Mouse (Mus musculus): Measurements from ENCODE around the gene Cntrob. TPM values are rescaled to one million over a fixed set of nuclear protein-coding genes. Genes with fewer than 3 reads are reported as not detected.

The Cntrob gene
- total RNA-seq, 2 experiments from 2014 or later = 5.7 to 8.6 TPM

DNA sequence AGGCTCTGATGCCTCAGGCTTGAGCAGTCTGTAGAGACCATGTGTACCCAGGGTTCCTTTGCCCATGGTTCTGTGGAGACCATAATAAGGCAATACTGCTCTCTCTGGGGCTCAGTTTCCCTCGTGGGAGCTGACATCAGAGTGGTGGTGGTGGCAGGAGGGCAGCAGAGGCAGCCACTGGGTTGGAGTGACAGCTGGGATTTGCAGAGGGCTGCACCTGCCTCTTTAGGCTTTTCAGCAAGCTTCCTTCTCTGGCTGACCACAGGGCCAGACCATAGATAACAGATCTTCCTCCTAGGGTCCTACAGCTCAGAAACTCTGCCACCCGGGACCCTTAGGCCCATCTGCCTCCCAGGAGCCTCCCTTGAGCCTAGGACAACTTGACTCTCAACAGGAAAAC is 66.5 kb downstream of the Cntrob start:
- intact Hi-C loops (cut with DNase I) = no loop called here
- no peak for DNase-seq

GRCm38 (mm10) chr11:69254808-69255207 is 68.8 kb downstream of the Cntrob start:
- intact Hi-C loops (cut with DNase I) = no loop called here
- DNase-seq = no peak

DNA sequence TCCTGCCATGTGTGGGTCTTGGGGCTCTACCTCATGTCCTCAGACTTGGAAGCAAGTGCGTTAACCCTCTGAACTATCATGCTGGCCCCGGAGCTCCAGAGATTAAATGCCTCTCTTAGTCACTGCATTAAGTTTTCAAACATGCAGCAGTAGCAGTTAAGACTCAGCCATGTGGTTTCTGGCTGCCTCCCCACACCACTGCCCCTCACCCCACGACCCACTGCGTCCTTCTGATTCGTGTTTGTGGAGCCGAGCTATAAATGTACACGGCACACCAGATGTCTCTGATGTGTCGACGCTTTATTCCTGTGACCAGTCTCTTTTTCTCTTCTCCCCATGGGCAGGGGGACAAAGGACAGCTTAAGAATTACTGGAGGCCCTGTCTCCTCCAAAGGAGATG is 70.4 kb downstream of the Cntrob start:
- intact Hi-C loops (cut with DNase I) = no loop called here
- DNase-seq = no peak

GRCm38 (mm10) chr11:69251953-69252352 is 71.6 kb downstream of the Cntrob start:
- intact Hi-C loops (cut with DNase I) = no loop called here
- DNase-seq = no peak

DNA sequence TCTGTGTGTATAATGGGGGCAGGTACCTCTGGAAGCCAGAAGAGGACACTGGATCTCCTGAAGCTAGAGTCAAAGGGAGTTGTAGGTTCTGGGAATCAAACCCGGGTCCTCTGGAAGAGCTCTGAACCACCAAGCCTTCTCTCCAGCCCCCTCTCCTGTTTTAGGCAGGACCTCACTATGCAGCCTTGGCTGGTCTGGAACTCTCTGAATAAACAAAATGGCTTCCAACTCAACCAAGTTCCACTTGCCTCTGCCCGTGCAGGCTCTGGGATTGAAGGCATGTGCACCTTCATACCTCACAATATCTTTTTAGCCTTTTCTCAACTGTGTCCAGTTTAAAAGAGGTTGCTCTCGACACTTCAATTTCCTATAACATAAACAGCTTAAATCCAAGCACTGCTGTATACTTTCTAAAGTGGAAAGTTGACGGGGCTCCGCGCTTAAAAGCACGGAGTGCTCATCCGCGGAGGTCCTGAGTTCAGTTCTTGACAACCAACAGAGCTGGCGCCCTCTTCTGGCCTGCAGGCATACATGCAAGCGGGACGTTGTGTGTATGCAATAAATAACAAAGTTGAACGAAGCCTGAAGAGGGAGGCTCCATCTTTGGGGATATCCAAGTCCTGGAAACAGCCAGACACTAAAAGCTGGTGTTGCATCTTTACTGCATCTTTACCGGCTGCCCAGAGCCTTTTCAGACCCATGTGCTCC is 72.3 kb downstream of the Cntrob start:
- DNase-seq = no peak
- intact Hi-C loops (cut with DNase I) = no loop called here

- DNase-seq = no peak
- intact Hi-C loops (cut with DNase I) = no loop called here
Measured at GRCm38 (mm10) chr11:69250106-69250505, 73.5 kb downstream of the Cntrob start.

Other genes with a start within 250 kb of the Cntrob start
- gene Vamp2, start 235.3 kb downstream of the Cntrob start, total RNA-seq (2021) = 10 to 100 TPM; 71.1 to 85.8 TPM
- gene Per1, start 228.6 kb downstream of the Cntrob start, total RNA-seq (2021) = 100 to 1,000 TPM in 1 of 2 experiments, 10 to 100 TPM in 1; 61.4 to 101 TPM
- under 1 TPM; 0.17 to 0.34 TPM for gene Hes7, start 203.4 kb downstream of the Cntrob start, total RNA-seq (2021)
- under 1 TPM; 0.42 to 0.60 TPM for gene 9130213A22Rik, start 201.2 kb downstream of the Cntrob start, total RNA-seq (2021)
- not detected for gene Aloxe3, start 197.9 kb downstream of the Cntrob start, total RNA-seq (2021)
- not detected for gene Alox12b, start 166.8 kb downstream of the Cntrob start, total RNA-seq (2021)
- gene Alox8, start 125.9 kb downstream of the Cntrob start, total RNA-seq (2021) = 1 to 10 TPM; 2.0 to 2.2 TPM
- under 1 TPM; 0.41 to 0.60 TPM for gene Gucy2e, start 86.7 kb downstream of the Cntrob start, total RNA-seq (2021)
- gene Trappc1, start 205 bp upstream of the Cntrob start, total RNA-seq (2021) = 10 to 100 TPM; 71.8 to 73.7 TPM
- gene Kcnab3, start 2.5 kb upstream of the Cntrob start, total RNA-seq (2021) = 1 to 10 TPM in 1 of 2 experiments, under 1 TPM in 1; 0.97 to 1.0 TPM
- 1 to 10 TPM in 1 of 2 experiments, under 1 TPM in 1; 0.89 to 1.7 TPM for gene Rnf227, start 16.7 kb upstream of the Cntrob start, total RNA-seq (2021)
- gene Chd3, start 45.6 kb upstream of the Cntrob start, total RNA-seq (2021) = 10 to 100 TPM; 62.0 to 66.7 TPM
- 10 to 100 TPM; 94.1 to 95.0 TPM for gene Naa38, start 71.7 kb upstream of the Cntrob start, total RNA-seq (2021)
- gene Cyb5d1, start 71.9 kb upstream of the Cntrob start, total RNA-seq (2021) = 10 to 100 TPM; 27.5 to 30.2 TPM
- gene Tmem88, start 74.5 kb upstream of the Cntrob start, total RNA-seq (2021) = 10 to 100 TPM; 53.3 to 54.0 TPM
- gene Kdm6b, start 89.9 kb upstream of the Cntrob start, total RNA-seq (2021) = 10 to 100 TPM; 48.3 to 52.2 TPM
- under 1 TPM; 0.02 to 0.10 TPM for gene Dnah2, start 225.3 kb upstream of the Cntrob start, total RNA-seq (2021)
- gene Efnb3, start 236.4 kb upstream of the Cntrob start, total RNA-seq (2021) = 100 to 1,000 TPM in 1 of 2 experiments, 10 to 100 TPM in 1; 97.6 to 115 TPM

Measured in heart, postnatal 10 days (tissue).